Mouse (Mus musculus) stomach, embryonic 16.5 days (tissue): ENCODE data around the gene Hexb. TPM values are rescaled to one million over a fixed set of nuclear protein-coding genes. Genes with fewer than 3 reads are reported as not detected.

Experiments
- ATAC-seq: fragments of 200-750 bp; cut with Nextera tagmentation; 2 replicates; pipeline ENCODE4 v1.8.0; 2017; ENCODE audit warnings: moderate number of reproducible peaks, moderate TSS enrichment; ENCODE audit not compliant: insufficient read depth, low FRiP score
- H3K27ac ChIP-seq: fragments of 300-500 bp; sonication (generic); 2 replicates; pipeline ENCODE4 v1.5.1; 2014; ENCODE audit warnings: low read length
- H3K27me3 ChIP-seq: fragments of 300-500 bp; sonication (generic); 2 replicates; pipeline ENCODE4 v1.6.1; 2014; ENCODE audit warnings: low read length, control low read depth, mixed read lengths; ENCODE audit not compliant: control insufficient read depth, insufficient read depth
- H3K36me3 ChIP-seq: fragments of 300-500 bp; sonication (generic); 2 replicates; pipeline ENCODE4 v1.6.1; 2014; ENCODE audit warnings: low read length; ENCODE audit not compliant: control insufficient read depth, insufficient read depth
- H3K4me1 ChIP-seq: fragments of 300-500 bp; sonication (generic); 2 replicates; pipeline ENCODE4 v1.6.1; 2014; ENCODE audit warnings: low read length, control low read depth, mixed read lengths; ENCODE audit not compliant: control insufficient read depth, insufficient read depth
- H3K4me2 ChIP-seq: fragments of 300-500 bp; sonication (generic); 2 replicates; pipeline ENCODE4 v1.6.1; 2014; ENCODE audit warnings: low read depth, low read length, mixed read lengths
- H3K4me3 ChIP-seq: fragments of 300-500 bp; sonication (generic); replicated peaks from 2 replicates; pipeline ENCODE4 v1.5.1; 2014; ENCODE audit warnings: mild to moderate bottlenecking, low read length
- H3K9ac ChIP-seq: fragments of 300-500 bp; sonication (generic); 2 replicates; pipeline ENCODE4 v1.6.1; 2014; ENCODE audit warnings: low read length
- H3K9me3 ChIP-seq: fragments of 300-500 bp; sonication (generic); replicated peaks from 2 replicates; pipeline ENCODE4 v1.6.1; 2016; ENCODE audit warnings: low read length, control low read depth; ENCODE audit not compliant: control insufficient read depth
- WGBS: fragments of 180-500 bp; shearing (Covaris S2); extraction: QIAGEN DNeasy Blood & Tissue Kit; methylation state at CpG from one replicate; pipeline ENCODE4 v1.1.7; 2014; 5-methylcytosine and 5-hydroxymethylcytosine counted together
- polyA plus RNA-seq: library from polyadenylated mRNA; unstranded; fragments of >200 nt; fragmentation: Nextera tagmentation; extraction: Ambion mirVana; gene quantifications from 2 replicates; pipeline ENCODE4 v1.2.1, GENCODE M21; 2015

Gene Hexb
- 53.1 and 59.9 TPM in 2 replicates for polyA plus RNA-seq

DNA sequence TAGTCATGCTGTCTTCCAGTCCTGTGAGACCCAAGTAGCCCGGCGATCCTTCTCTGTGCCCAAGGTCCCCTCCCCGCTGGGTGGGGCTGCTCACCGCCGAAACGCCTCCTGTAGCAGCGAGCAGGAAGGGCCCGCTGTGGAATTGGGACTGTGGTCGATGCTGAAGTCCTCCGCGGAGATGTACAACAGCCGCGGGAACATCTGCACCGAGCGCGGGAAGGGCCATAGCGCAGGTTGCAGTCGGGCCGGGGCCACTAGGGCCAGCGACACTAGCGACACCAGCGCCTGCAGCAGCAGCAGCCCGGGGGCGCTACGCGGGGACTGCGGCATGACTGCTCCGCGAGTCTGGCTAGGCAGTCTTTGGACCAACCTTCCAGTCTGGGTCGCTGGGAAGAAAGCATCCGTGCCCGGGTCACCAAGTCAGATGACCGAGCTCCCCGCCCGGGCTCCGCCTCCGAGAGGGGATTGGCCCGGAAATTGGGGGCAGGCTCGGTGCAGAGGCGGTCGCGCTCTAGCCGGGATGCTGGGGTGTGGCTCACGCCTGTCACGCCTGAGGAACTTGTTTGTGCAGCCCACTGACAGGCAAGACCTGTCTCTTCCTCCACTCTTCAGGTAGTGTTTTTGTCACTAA, at the start of gene Hexb:
Hexb (minus strand) TSS at position 426 of the 631 bp plus-strand sequence.
- Histone ChIP-seq H3K27me3 (no peaks in the 10 kb centered on the region), H3K4me3 (peak within 1 kb of the TSS; percentile 80), H3K9me3 (no peaks in the 10 kb centered on the region), H3K4me2 (peak within 1 kb of the TSS; percentile 96), H3K27ac (peak within 1 kb of the TSS; percentile 86), H3K36me3 (no peaks in the 10 kb centered on the region), H3K4me1 (peaks cover 9% of the 10 kb centered on the region; the same call in 1 of the 2 replicates), H3K9ac (peak within 1 kb of the TSS; percentile 80)
- peak; percentile 94 for ATAC-seq
- WGBS: under 1% methylated on average over 45 of the region's 45 CpGs

DNA sequence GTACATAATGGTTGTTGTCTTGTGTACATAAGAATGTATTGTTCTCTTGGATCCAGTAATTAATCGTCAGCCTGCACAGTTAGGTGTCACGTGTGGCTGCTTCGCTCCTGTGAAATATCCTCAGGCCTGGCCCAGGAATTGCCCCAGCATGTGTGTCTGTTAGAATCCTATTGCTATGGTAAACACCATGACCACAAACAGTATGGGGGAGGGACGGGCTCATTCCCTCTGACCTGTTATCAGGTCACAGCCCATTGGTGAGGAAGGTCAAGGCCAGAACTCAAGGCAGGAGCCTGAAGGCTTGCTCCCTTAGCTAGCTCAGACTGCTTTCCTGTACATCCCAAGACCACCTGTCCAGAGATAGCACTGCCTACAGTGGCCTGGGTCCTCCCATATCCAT, 49.6 kb upstream of the Hexb start:
- Histone ChIP-seq H3K4me1 (peaks cover 63% of the 10 kb centered on the region), H3K36me3 (peaks cover 24% of the 10 kb centered on the region), H3K27me3 (no peaks in the 10 kb centered on the region), H3K9me3 (no peaks in the 10 kb centered on the region), H3K9ac (no peak overlapping the region), H3K4me2 (no peak overlapping the region), H3K27ac (no peak overlapping the region), H3K4me3 (no peak overlapping the region)
- ATAC-seq: no peak
- 67% methylated on average over 4 of the region's 4 CpGs for WGBS

DNA sequence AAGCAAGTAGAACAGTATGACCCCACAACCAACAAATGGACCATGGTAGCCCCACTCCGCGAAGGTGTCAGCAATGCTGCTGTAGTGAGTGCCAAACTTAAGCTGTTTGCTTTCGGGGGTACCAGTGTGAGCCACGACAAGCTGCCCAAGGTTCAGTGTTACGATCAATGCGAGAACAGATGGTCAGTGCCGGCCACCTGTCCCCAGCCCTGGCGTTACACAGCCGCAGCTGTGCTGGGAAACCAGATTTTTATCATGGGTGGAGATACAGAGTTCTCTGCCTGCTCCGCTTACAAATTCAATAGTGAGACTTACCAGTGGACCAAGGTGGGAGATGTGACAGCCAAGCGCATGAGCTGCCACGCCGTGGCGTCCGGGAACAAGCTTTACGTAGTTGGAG, 48.1 kb upstream of the Hexb start:
- Histone ChIP-seq H3K27me3 (no peaks in the 10 kb centered on the region), H3K36me3 (peaks cover 22% of the 10 kb centered on the region), H3K9me3 (no peaks in the 10 kb centered on the region), H3K27ac (no peak overlapping the region), H3K4me1 (peaks cover 63% of the 10 kb centered on the region), H3K4me2 (no peak overlapping the region), H3K9ac (no peak overlapping the region), H3K4me3 (no peak overlapping the region)
- no peak for ATAC-seq
- 85% methylated on average over 16 of the region's 16 CpGs for WGBS

DNA sequence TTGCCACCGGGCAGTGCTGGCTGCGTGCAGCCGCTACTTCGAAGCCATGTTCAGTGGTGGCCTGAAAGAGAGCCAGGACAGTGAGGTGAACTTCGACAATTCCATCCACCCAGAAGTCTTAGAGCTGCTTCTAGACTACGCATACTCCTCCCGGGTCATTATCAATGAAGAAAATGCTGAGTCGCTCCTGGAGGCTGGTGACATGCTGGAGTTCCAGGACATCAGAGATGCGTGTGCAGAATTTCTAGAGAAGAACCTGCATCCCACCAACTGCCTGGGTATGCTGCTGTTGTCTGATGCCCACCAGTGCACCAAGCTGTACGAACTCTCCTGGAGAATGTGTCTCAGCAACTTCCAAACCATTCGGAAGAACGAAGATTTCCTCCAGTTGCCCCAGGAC, 47.0 kb upstream of the Hexb start:
- ATAC-seq: no peak
- WGBS: 87% methylated on average over 12 of the region's 12 CpGs
- no peak overlapping the region for H3K4me3 ChIP-seq
- no peak overlapping the region for H3K4me2 ChIP-seq
- H3K9ac ChIP-seq: no peak overlapping the region
- H3K4me1 ChIP-seq: peaks cover 60% of the 10 kb centered on the region
- no peaks in the 10 kb centered on the region for H3K9me3 ChIP-seq
- H3K36me3 ChIP-seq: peaks cover 16% of the 10 kb centered on the region
- H3K27ac ChIP-seq: no peak overlapping the region
- no peaks in the 10 kb centered on the region for H3K27me3 ChIP-seq

DNA sequence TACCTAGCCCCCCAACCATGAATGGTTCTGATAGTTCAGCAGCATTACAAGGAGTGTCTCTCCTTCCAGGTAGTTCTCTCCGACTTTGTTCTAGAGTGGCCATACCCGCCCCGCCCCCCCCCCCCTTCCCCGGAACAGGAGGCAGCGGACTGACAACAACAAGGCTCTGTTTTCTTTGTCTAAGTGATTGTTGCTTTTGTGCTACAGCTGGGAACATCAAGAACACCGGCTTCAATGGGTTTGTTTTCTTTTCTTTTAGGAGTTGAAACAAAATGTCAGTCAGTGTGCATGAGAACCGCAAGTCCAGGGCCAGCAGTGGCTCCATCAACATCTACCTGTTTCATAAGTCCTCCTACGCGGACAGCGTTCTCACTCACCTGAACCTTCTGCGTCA, 46.6 kb upstream of the Hexb start:
- H3K36me3 ChIP-seq: peaks cover 16% of the 10 kb centered on the region
- 77% methylated on average over 11 of the region's 11 CpGs for WGBS
- no peak overlapping the region for H3K27ac ChIP-seq
- no peak for ATAC-seq
- H3K4me2 ChIP-seq: peak overlapping the region; percentile 77
- no peaks in the 10 kb centered on the region for H3K27me3 ChIP-seq
- H3K4me3 ChIP-seq: no peak overlapping the region
- peak overlapping the region; percentile 38; the same call in 1 of the 2 replicates for H3K9ac ChIP-seq
- H3K9me3 ChIP-seq: no peaks in the 10 kb centered on the region
- peaks cover 61% of the 10 kb centered on the region for H3K4me1 ChIP-seq

DNA sequence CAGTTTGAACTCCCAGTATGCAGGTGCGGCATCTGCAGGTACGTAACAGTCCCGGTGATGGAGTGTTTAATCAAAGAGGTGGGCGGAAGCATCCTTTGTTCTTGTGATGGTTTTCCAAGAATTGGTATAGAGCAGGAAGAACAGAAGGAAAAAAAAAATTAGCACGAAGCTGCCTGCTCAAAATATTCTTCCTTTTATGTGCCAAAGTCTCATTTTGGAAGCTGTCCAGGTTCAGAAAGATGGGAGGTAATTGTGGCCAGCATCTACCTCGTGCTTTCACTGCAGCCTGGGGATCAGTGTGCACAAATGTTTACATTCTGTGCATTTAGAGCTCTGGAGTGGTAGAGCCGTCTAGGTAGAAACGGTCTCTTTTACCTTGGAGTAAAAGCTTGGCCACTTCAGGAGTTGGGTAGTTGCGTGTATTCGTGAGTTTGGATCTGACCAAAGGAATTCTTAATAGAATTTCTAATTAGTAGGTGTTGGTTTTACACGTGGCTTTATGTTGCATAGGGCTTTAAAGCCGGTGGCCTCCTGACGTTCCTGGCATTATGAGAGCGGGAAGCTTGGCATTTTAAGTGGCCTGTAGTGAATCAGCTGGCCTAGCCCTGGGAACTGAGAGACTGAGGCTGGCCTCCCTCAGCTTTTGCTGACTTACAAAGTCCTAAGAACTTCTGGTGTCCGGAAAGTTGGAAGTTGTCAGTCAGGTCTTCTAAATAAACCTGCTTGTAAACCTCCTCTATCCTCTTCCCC, 46.0 kb upstream of the Hexb start:
- Histone ChIP-seq H3K36me3 (peaks cover 16% of the 10 kb centered on the region), H3K9me3 (no peaks in the 10 kb centered on the region), H3K4me3 (peak overlapping the region; percentile 96), H3K4me2 (peak overlapping the region; percentile 77), H3K4me1 (peaks cover 60% of the 10 kb centered on the region), H3K27me3 (no peaks in the 10 kb centered on the region), H3K9ac (peak overlapping the region; percentile 38), H3K27ac (peak overlapping the region; percentile 56)
- no peak for ATAC-seq
- WGBS: 33% methylated on average over 15 of the region's 15 CpGs

DNA sequence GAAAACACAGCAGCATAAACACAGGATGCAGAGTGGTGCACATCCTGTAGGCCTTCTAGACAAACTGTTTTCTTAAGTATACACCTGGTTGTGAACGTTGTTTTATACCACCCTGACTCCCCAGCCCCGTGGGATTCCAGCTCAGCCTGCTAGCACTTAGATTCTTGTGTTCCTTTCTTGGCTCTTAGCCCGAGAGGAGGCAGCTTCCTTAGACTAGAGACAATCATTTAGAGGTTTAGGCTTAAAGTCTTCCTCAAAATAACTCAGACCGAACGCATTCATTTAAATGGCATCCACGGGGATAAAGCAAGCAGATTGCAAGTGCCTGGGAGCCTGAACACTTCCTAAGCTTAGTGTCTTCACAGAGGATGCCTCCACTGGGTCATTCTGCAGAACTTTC, 44.6 kb upstream of the Hexb start:
- WGBS: 5% methylated on average over 6 of the region's 6 CpGs
- ATAC-seq: no peak
- peaks cover 48% of the 10 kb centered on the region for H3K4me1 ChIP-seq
- peak overlapping the region; percentile 77 for H3K4me2 ChIP-seq
- H3K4me3 ChIP-seq: peak overlapping the region; percentile 96
- peak overlapping the region; percentile 95 for H3K9ac ChIP-seq
- no peaks in the 10 kb centered on the region for H3K9me3 ChIP-seq
- H3K27me3 ChIP-seq: no peaks in the 10 kb centered on the region
- H3K36me3 ChIP-seq: peaks cover 16% of the 10 kb centered on the region
- peak overlapping the region; percentile 44; the same call in 1 of the 2 replicates for H3K27ac ChIP-seq

DNA sequence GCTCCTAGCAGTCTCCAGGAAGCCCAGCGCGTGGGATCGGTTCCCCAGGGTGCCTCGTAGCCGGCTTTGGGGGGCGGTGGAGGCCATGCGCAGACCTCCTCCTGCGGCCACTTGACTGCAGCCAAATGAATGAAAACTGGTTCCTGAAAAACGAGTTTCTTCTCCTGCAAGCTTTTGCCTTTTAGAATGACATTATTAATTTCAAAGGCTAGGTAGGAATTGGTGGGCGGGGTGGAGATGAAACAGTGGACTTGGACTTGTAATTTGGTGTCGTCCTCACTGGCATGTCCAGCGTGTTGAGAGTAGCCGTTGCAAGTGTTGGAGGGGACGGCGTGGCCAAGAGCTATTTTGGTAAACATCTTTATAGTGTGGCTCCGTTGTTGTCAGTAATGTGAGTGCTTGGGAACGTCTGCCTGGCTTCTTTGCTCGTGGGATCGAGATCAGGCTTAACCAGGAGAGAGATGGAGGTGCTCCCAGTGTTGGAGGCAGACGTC, 43.7 kb upstream of the Hexb start:
- Histone ChIP-seq H3K9me3 (no peaks in the 10 kb centered on the region), H3K4me3 (peak overlapping the region; percentile 96), H3K36me3 (peaks cover 16% of the 10 kb centered on the region), H3K9ac (peak overlapping the region; percentile 95), H3K4me2 (peak overlapping the region; percentile 77), H3K27ac (peak overlapping the region; percentile 96), H3K4me1 (peaks cover 40% of the 10 kb centered on the region), H3K27me3 (no peaks in the 10 kb centered on the region)
- WGBS: under 1% methylated on average over 20 of the region's 20 CpGs
- ATAC-seq: no peak
